Mouse (Mus musculus): ENCODE results near the gene Dock6. TPM values are rescaled to one million over a fixed set of nuclear protein-coding genes. Genes with fewer than 3 reads are reported as not detected.
"Not testable (repeated sequence)": the region's sequence is repeated elsewhere in the genome, so short reads cannot be mapped to it uniquely, and the experiment has no call there.

The Dock6 gene
- total RNA-seq (2022): 10 to 100 TPM; 12.7 to 23.0 (median 19.2) TPM

DNA sequence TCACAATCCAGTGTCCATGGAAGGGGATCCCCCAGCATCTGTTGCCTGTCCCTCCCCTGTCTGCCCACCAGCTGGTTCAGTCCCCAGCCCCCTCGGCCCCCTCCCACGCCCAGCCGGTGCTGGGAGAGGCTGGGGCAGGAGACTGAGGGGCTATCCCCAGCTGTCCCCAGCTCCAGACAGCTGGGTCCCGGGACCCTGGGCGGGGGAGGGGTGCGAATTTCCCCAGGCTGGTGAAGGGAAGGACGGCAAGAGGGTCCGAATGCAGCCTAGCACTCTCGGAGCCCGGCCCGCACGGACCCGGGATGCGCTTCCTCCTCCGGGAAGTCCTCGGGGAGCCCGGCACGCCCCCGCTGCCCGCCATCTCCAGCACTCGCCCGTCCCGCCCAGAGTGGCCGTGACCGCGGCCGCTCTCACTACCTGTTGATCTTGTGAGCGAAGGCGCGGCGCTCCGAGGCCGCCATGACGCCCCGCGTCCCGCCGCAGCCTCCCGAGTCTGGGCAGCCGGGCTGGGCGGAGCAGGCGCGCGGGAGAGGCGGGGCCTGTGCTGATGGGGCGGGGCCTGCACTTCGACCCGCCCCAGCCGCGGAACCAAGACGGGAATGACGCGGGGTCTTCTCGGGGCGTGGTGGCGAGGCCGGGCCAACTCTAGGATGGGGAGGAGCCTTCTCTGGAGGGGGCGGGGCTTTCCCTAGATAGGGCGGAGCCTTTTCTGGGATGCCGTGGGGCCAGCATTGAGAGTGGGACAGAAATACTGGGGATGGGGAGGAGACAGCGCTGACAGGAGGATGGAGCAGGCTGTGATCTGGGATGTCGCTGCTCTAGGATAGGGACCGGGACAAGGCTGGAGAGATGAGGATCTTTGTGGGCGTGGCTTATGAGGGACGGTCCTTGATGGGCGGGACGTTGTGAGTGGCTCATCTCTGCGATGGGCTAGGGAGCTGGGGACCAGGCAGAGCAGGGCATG lies at the start of gene Dock6:
Gene Dock6 (minus strand): TSS at position 508 of the 964 bp plus-strand sequence.
- DNase-seq (ENCODE audit: low spot score in 2 of 2): peak; percentile 71 to 74

DNA sequence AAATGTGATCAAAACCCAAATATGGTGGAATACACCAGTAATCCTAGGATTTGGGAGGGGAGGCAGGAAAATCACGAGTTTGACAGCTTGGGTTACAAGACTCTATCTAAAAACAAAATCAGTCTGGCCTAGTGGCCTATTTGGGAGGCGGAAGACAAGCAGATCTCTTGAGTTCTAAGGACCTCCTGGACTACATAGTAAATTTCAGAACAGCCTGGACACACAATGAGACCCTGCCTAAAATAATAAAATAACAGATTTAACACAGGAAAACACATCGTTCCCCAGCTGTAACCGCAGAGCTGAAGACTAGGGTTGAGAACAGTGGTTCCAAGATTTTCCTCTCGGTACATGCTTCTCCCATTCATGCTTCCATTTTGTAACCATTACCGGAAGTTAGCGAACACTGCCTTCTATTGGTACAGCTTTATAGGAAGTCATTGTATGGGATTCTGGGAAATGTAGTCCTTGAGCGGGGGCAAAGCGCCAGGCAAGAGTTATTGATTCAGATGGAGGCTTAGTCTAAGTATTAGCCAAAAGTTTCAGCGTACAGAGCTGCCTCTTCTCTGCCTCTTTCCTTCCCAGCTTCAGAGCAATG lies 48.9 kb upstream of the Dock6 start:
- DNase-seq (ENCODE audit: low spot score in 2 of 2): peak; percentile 76 to 78

DNA sequence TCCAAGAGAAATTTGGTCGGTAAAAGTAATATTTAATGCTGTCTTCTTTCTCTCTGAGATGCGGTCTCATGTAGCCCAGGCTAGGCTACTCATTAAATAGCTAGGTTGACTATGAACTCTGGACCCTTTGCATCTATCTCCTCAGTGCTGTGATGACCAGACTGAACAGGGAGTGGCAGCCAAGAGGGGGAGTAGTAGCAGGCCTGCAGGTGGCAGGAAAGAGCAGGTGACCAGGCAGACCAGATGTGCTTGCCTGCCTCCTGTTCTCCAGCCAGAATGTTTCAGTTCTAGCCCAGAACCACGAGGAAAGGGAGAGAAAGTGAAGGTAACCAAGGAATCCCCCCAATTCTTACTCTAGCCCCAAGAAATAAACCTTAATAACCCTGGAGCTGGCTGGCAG lies 36.8 kb upstream of the Dock6 start:
- DNase-seq (ENCODE audit: low spot score in 2 of 2): no peak

DNA sequence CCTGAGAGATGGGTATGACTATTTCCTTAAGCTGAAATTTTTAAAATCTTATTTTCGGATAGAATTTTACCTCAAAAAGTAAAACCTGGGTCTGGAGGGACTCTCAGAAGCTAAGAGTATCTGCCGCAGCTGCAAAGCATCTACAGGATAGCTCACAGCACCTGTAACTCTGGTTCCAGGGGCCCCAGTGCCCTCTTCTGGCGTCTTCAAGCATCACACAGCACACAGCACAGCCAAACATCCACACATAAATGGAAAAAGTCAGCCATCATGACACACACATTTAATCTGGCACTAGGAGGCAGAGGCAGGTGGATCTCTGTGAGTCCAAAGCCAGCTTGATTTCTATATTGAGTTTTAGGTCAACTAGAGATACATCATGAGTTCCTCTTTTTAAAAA lies 24.2 kb upstream of the Dock6 start:
- no peak for DNase-seq (ENCODE audit: low spot score in 2 of 2)

DNA sequence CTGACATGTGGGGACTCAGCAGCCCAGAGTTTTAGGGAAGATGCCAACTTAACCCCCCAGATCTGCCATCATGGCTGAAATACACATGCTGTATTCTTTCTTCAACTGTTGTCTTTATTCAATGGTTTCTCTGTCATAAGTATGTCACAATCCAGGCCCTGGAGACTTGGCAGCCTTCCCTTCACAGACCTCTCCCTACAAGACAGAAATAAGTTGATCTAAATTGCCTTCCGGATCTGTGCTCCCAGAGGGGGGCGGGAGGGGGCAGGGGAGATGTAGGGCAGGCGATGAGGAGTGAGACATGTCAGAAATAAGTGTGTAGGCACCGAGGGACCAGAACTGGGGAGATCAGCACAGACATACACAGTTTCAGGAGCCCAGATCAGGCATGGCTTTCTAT lies 19.8 kb upstream of the Dock6 start:
- no peak for DNase-seq (ENCODE audit: low spot score in 2 of 2)

DNA sequence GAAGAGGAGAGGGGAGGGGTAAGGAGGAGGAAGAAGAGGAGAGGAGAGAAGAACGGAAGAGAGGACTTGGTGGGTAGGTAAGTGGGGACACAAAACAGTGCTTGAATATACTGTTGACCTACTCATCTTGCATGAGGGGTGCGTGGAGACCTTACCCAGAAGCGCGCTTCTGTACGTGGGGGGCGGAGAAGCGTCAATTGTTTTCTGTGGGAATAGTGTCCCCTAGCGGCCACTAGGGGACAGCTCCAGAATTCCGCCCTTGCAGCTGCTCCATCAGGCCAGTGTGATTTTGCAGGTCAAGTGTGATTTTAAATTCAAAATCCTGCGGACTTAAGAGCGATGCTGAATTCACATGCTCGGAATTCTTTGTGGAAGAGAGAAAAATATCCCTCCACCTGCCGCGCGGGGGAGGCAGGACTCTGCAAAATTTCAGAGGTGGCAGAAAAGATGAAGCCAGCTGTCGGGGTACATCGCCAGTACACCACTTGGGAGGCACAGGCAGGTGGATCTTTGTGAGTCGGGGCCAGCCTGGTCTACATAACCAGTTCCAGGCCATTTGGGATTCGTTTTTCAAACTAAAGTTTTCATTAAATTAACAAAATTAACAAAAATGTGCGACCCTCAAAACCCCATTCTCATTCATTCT lies 18.6 kb upstream of the Dock6 start:
- peak in 1 of 2 experiments; percentile 39 for DNase-seq (ENCODE audit: low spot score in 2 of 2)

DNA sequence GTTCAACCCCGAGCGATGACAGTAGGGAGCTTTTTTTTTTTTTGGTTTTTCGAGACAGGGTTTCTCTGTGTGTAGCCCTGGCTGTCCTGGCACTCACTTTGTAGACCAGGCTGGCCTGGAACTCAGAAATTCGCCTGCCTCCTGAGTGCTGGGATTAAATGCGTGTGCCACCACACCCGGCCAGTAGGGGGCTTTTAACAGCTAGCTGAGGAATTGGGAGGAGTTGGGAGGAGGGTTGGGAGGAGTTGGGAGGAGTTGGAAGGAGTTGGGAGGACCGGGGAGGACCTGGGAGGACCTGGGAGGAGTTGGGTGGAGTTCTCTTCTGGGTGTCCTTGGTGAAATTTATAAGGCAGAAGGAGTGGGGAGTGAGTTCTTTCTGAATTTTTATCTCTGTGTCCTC lies 16.9 kb upstream of the Dock6 start:
- DNase-seq (ENCODE audit: low spot score in 2 of 2): peak in 1 of 2 experiments; percentile 36

DNA sequence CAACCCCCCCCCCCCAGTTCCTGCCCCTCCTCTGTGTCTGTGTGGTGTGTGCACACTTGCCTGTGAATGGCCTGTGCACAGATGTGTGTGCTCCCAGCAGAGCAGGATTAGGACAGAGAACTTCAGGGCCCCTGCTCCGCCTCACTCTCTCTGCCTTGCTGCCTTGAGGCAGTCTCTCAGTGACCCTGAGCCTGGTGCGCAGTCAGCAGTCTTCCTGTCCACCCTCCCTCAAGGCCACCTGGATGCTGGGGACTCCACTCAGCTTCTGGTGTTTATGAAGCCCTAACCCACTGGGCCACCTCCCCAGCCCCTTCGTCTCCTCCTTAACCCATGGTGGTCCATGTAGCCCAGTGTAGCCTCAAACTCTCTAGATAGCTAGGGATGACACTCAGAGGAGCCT lies 15.3 kb upstream of the Dock6 start:
- DNase-seq (ENCODE audit: low spot score in 2 of 2): no peak

DNA sequence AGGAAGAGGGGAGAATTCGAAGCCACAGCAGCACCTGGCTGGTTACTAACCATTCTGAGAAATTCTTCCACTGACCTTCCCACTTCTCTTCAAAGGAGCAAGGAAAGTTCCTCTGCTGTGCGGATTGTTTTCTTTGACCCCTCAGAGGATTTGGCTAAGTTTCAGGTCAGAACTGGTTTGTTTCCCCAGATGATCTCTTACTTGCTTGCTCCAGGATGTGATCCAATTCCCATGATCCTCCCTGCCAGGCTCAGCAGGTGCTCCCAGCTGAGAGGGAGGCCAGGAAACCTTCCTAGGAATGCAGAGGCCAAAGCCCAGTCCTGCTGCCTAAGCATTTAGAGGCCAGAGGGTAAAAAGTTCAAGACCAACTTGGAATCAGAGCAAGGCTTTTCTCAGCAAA lies 14.2 kb upstream of the Dock6 start:
- no peak for DNase-seq (ENCODE audit: low spot score in 2 of 2)

DNA sequence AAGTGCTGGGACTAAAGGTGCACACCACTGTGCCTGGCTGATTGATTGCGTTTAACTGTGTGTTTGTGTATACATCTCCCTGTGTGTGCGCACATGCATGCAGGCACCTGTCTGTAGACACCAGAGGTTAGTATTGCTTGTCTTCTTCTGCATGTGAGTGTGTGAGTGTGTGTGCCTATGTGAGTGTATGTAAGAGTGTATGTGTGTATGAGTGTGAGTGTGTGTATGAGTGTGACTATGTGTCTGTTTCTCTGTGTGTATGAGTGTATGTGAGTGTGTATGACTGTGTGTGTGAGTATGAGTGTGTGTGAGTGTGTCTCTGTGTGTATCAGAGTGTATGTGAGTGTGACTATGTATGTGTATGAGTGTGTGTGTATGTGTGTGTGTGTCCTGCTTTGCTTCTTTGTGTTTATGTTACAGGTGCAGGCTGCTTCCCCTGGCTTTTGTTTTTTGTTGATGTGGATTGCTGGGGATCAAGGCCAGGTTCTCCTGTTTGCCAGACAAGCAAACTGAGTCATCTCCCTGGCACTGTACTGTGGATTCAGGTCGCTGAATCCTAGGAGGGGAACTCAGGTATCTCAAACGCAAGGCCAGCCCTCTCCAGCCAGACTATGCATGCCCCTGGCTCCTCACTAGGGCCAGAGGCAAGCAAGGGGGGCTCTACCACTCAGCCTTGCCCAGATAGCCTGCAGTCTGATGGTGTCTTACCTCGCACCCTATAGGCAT lies 13.4 kb upstream of the Dock6 start:
- no peak for DNase-seq (ENCODE audit: low spot score in 2 of 2)

DNA sequence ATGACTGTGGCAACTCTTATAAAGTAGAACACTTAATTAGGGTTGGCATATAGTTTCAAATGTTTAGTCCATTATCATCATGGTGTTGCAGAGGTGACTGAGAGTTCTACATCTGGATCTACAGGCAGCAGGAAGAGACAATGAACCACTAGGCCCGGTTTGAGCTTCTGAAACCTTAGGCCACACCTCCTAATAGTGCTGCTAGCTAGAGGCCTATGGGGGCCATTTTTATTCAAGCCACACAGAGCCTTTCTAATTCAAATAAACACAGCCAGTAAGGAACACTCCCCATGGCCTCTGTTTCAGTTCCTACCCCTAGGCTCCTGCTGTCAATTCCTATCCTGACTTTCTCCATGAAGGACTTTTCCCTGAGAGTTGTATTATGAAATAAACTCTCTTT lies 9.7 kb upstream of the Dock6 start:
- DNase-seq (ENCODE audit: low spot score in 2 of 2): no peak

DNA sequence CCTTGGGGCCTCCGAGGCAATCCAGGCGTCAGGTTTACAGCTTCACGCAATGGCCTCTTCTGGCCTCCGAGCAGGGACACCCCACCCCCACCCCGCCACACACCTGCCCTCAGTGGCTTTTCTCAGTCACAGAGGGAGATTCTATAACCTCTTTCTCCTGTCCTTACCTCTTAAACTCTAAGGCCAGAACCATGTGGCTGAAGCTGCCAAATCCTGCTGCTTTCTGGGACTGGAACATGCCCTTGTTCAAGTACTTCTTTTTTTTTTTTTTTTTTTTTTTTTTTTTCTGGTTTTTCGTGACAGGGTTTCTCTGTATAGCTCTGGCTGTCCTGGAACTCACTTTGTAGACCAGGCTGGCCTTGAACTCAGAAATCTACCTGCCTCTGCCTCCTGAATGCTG lies 7.9 kb upstream of the Dock6 start:
- not testable (repeated sequence) for DNase-seq (ENCODE audit: low spot score in 2 of 2)

DNA sequence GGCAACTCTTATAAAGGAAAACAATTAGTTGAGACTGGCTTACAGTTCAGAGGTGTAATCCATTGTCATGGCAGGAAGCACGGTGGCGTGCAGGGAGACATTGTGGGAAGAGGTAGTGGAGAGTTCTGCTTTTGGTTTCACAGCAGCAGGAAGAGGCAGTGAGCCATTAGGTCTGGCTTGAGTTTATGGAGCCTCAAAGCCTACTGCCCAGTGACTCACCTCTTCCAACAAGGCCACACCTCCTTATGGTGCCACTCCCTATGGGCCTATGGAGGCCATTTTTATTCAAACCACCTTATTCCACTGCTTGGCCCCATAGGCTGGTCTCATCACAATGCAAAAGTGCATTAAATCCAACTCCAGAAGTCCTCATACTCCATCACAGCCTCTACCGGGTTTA lies 7.2 kb upstream of the Dock6 start:
- DNase-seq (ENCODE audit: low spot score in 2 of 2): no peak

DNA sequence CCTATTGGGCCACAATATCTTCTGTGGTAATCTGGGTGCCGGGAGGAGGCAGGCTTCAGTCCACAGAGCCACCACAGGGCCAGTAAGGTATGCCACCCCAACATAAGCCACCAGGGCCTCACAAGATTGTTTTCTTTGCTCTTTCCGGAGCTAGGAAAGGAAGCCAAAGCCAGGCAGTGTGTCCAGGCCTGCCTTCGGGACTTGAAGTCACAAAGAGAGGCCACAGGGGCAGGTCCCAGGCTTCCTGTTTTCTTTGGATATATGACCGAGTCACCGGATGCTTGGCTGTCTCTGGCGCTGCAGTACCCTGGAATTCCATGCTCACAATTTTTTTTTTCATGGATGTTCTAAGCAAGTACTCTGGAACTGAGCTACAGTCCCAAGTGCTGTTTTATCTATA lies 5.6 kb upstream of the Dock6 start:
- DNase-seq (ENCODE audit: low spot score in 2 of 2): no peak

DNA sequence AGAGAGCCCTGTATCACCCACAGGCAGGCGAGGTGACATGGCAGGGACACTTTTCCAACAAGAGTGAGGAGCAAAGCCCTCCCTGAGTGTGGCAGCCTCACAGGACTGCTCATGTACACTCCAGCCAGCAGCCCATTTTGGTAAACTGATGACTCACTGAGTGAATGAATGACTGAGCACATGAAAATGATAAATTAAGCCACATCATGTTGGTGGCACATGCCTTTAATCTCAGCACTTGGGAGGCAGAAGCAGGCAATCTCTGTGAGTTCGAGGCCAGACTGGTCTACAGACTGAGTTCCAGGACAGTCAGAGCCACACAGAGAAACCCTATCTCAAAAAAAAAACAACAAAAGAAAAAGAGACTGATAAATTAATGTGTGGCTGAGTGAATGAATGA lies 5.1 kb upstream of the Dock6 start:
- no peak for DNase-seq (ENCODE audit: low spot score in 2 of 2)

DNA sequence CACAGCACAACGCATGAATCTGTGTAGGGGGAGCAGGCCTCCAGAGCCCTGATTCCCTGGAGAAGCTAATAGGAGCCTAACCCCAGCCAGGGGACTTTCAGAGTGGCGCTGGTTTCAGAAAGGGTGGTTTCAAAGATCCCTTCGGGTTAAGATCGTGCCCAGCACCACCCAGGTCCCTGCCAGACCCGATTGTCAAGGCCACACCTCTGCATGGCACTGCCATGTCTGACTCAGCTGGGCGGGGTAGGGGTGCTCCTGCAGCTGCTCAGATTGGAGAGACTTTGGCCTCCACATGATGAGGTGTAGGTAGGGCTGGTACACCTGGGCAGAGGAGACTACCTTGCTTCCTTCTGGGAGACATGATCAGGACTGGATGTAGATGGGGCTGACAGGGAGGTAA lies 2.5 kb upstream of the Dock6 start:
- no peak for DNase-seq (ENCODE audit: low spot score in 2 of 2)

DNA sequence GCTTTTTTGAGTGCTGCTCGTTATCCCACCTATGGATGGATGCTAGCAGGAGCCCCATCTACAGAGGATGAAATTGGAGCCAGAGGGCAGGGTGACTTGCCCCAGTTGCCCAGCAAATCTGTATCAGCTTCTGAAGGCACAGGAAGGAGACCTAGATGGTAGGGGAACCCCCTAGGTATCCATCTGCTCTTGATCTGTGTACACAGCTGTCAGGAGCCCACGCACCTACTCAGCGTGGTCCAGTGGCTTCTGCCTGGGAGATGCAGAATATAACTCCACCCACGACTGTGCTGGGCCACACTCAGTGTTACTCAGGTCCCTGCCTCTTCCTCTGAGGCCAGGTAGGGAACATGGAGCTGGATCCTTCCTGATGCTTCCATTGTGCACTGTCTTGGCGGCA lies 1.5 kb upstream of the Dock6 start:
- no peak for DNase-seq (ENCODE audit: low spot score in 2 of 2)

DNA sequence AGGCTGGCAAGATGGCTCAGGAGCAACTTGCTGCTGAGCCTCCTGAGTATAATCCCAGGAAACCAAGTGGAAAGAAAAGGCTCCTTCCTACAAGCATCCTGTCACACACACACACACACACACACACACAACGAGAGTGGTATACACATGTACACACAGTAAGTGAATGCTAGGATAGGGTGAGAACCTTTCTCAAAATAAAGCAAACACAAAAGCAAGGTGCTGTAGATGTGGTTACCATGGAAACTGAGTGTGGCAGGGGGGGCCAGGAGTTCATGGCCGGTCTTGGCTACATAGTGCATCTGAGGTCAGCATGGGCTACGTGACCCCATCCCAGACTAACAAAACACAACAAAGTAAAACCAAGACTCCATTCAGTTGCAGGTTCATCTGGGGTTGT lies 1.4 kb downstream of the Dock6 start:
- DNase-seq (ENCODE audit: low spot score in 2 of 2): no peak

DNA sequence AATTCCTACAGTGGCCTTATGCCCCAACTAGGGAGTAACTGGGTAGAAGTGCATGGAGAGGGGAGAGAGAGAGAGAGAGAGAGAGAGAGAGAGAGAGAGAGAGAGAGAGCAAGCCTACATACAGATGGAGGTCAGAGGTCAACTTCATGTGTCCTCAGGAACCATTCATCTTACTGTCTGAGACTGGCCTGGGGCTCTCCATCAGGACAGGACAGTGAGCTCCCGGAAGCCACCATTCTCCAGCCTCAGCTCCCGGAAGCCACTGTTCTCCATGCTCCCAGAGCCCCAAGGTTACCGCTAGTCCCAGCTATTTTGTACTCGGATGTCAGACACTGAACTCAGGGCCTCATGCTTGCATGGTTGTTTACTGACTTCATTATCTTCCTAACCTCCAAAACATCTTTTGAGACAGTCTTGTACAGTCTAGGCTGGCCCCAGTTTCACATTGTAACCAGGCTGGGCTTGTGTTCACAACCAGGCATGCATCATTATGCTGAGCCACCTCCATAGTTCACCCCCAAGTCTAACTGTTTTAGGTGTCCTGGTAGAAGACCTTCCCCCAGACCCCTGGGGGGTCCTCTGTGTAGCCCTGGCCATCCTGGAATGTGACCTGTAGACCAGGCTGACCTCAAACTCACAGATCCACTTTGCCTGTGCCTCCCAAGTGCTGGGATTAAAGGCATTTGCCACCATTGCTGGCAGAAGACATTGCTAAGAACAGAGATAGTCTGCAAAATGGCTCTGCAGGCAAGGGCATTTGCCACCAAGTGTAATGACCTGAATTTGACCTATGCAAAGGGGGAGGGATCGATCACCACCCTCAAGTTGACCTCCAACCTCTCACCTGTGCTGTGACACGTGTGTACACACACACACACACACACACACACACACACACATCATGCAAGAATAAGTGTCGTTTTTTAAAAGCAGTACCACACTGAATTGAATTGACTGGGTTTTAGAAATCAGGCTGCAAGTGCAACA lies 2.5 kb downstream of the Dock6 start:
- no peak for DNase-seq (ENCODE audit: low spot score in 2 of 2)

DNA sequence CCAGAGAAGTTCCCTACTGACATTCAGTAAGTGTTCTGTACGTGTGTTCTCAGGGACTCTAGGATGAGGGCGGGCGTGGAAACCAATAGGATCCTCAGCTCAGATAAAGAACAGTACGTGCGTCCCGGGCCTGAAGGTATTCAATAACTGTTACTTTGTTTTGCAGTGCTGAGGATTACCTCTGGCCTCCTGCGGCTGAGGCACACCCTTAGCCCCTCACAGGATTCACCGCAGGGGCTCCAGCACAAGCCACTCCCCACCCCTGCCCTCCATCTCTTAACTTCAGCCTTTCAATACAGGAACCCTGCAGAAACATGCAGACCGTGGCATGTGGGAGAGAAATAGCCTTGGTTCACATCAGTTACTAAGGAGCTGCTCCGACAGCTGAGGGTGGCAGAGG lies 4.5 kb downstream of the Dock6 start:
- no peak for DNase-seq (ENCODE audit: low spot score in 2 of 2)

DNA sequence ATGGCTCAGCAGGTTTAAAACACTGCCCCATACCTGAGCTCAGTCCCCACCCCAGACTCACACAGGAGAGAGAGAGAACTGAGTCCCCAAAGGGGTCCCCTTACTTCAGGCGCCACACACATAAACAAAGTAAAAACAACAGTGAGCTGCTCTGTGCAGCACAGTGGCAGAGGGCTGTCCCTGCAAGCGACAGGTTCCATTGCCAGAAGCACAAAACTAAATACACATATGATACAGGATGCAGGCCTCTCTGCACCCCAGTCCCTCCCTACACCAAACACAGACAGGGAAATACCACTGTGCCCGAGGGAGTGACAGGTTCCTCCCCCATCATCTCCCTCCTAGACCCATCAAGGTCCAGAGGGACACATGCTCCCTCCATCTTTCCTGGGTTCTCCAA lies 5.0 kb downstream of the Dock6 start:
- no peak for DNase-seq (ENCODE audit: low spot score in 2 of 2)
